Mouse (Mus musculus) myocyte (in vitro differentiated cells): Measurements from ENCODE around the gene Ablim1.

Source experiments
- MAX ChIP-seq: IDR thresholded peaks from one replicate; pipeline ENCODE4 v1.6.1; 2011; ENCODE audit warnings: low read depth, mild to moderate bottlenecking, control low read depth
- MYOG ChIP-seq, 3 experiments: IDR thresholded peaks; one replicate each; pipeline ENCODE4 v1.6.1; 2011; ENCODE audit warnings: control low read depth in 2 of 3, low read depth in 2 of 3, mild to moderate bottlenecking in 2 of 3; ENCODE audit not compliant: insufficient read length in 2 of 3, control insufficient read depth in 1 of 3, insufficient read depth in 1 of 3
- POLR2A ChIP-seq: IDR thresholded peaks from one replicate; pipeline ENCODE4 v1.6.1; 2011; ENCODE audit warnings: low read depth, mild to moderate bottlenecking, control low read depth, moderate library complexity; ENCODE audit not compliant: insufficient read length
- POLR2AphosphoS2 ChIP-seq: IDR thresholded peaks from one replicate; pipeline ENCODE4 v1.6.1; 2011; ENCODE audit warnings: low read depth, control low read depth; ENCODE audit not compliant: insufficient read length
- TCF12 ChIP-seq: IDR thresholded peaks from one replicate; pipeline ENCODE4 v1.6.1; 2011; ENCODE audit warnings: mild to moderate bottlenecking, control low read depth; ENCODE audit not compliant: poor library complexity, insufficient read depth, severe bottlenecking
- USF1 ChIP-seq: IDR thresholded peaks from one replicate; pipeline ENCODE4 v1.6.1; 2011; ENCODE audit warnings: low read depth, mild to moderate bottlenecking, control low read depth, moderate library complexity

GRCm38 (mm10) chr19:57274717-57275116 lies 40.0 kb downstream of the Ablim1 start:
- no peak for TF ChIP-seq POLR2A
- no peak for TF ChIP-seq POLR2AphosphoS2
- TF ChIP-seq TCF12, result no peak
- no peak for TF ChIP-seq USF1
- TF ChIP-seq MYOG (IDR thresholded peaks at IDR 0.05; ENCODE audit: control insufficient read depth in 1 of 3, insufficient read depth in 1 of 3, insufficient read length in 2 of 3, low read depth in 2 of 3), result no peak
- no peak for TF ChIP-seq MAX
